Mouse (Mus musculus) cerebellum, adult 2 months (tissue): ENCODE data around the gene Samd7.

Experiments used
- CTCF ChIP-seq: fragments of 200-500 bp; IDR thresholded peaks from 2 replicates; pipeline ENCODE4 v1.5.1; 2011; ENCODE audit warnings: low read depth, mild to moderate bottlenecking, control low read depth, low read length, moderate library complexity, borderline replicate concordance; ENCODE audit not compliant: insufficient read depth
- POLR2A ChIP-seq: fragments of 200-500 bp; IDR thresholded peaks from 2 replicates; pipeline ENCODE4 v1.6.1; 2011; ENCODE audit warnings: low read length, control low read depth, borderline replicate concordance; ENCODE audit not compliant: insufficient read depth

- no peak for TF ChIP-seq CTCF
- no peak for TF ChIP-seq POLR2A
Measured at GRCm38 (mm10) chr3:30812881-30813280, 66.8 kb downstream of the Samd7 start.
